Mouse (Mus musculus) midbrain, embryonic 14.5 days (tissue): ENCODE data around the gene Zfp804a. TPM values are rescaled to one million over a fixed set of nuclear protein-coding genes. Genes with fewer than 3 reads are reported as not detected.
A peak's percentile ranks its signal among the peaks of the same experiment; 100 is the strongest.

Experiments used
- ATAC-seq: fragments of 200-750 bp; cut with Nextera tagmentation; 2 replicates; pipeline ENCODE4 v1.8.0; 2017; ENCODE audit warnings: moderate number of reproducible peaks, moderate library complexity; ENCODE audit not compliant: low FRiP score, low TSS enrichment
- DNase-seq: peaks from one replicate; pipeline ENCODE4 v3.0.0-alpha.2; 2015
- H3K27ac ChIP-seq: fragments of 300-500 bp; sonication (generic); replicated peaks from 2 replicates; pipeline ENCODE4 v1.5.1; 2014; ENCODE audit warnings: mild to moderate bottlenecking, low read depth, low read length, moderate library complexity
- H3K27me3 ChIP-seq: fragments of 300-500 bp; sonication (generic); 2 replicates; pipeline ENCODE4 v1.6.1; 2014; ENCODE audit warnings: low read length, control low read depth, mixed read lengths; ENCODE audit not compliant: control insufficient read depth, insufficient read depth
- H3K36me3 ChIP-seq: fragments of 300-500 bp; sonication (generic); 2 replicates; pipeline ENCODE4 v1.6.1; 2014; ENCODE audit warnings: low read length, control low read depth; ENCODE audit not compliant: control insufficient read depth, insufficient read depth
- H3K4me1 ChIP-seq: fragments of 300-500 bp; sonication (generic); 2 replicates; pipeline ENCODE4 v1.6.1; 2014; ENCODE audit warnings: mild to moderate bottlenecking, antibody characterized with exemption, low read length, control low read depth; ENCODE audit not compliant: control insufficient read depth, insufficient read depth
- H3K4me2 ChIP-seq: fragments of 300-500 bp; sonication (generic); 2 replicates; pipeline ENCODE4 v1.6.1; 2014; ENCODE audit warnings: mild to moderate bottlenecking, low read length, moderate library complexity
- H3K4me3 ChIP-seq: fragments of 300-500 bp; sonication (generic); replicated peaks from 2 replicates; pipeline ENCODE4 v1.5.1; 2014; ENCODE audit warnings: low read depth, low read length
- H3K9ac ChIP-seq: fragments of 300-500 bp; sonication (generic); replicated peaks from 2 replicates; pipeline ENCODE4 v1.6.1; 2014; ENCODE audit warnings: mild to moderate bottlenecking, low read length, moderate library complexity
- H3K9me3 ChIP-seq: fragments of 300-500 bp; sonication (generic); 2 replicates; pipeline ENCODE4 v1.6.1; 2016; ENCODE audit warnings: low read length, control low read depth, mixed read lengths; ENCODE audit not compliant: control insufficient read depth
- WGBS: fragments of 180-500 bp; shearing (Covaris S2); extraction: QIAGEN DNeasy Blood & Tissue Kit; methylation state at CpG from one replicate; pipeline ENCODE4 v1.1.7; 2014; 5-methylcytosine and 5-hydroxymethylcytosine counted together
- polyA plus RNA-seq: library from polyadenylated mRNA; unstranded; fragments of >200 nt; fragmentation: Nextera tagmentation; extraction: Ambion mirVana; gene quantifications from 2 replicates; pipeline ENCODE4 v1.2.1, GENCODE M21; 2014

The Zfp804a gene
- polyA plus RNA-seq, 1 experiment from 2014 or later: 11.7 TPM

- no peak overlapping the region for H3K4me2 ChIP-seq
- no peaks in the 10 kb centered on the region for H3K27me3 ChIP-seq
- ATAC-seq: no peak
- no peak for DNase-seq
- H3K4me3 ChIP-seq: no peak overlapping the region
- no peak overlapping the region for H3K9ac ChIP-seq
- H3K9me3 ChIP-seq: no peaks in the 10 kb centered on the region
- no peaks in the 10 kb centered on the region for H3K4me1 ChIP-seq
- 85% methylated on average over 6 of the region's 6 CpGs for WGBS
- no peak overlapping the region for H3K27ac ChIP-seq
- no peaks in the 10 kb centered on the region for H3K36me3 ChIP-seq
Observed at GRCm38 (mm10) chr2:82078287-82078994, 25.4 kb downstream of the Zfp804a start.

GRCm38 (mm10) chr2:82080678-82081077 lies 27.7 kb downstream of the Zfp804a start:
- WGBS: 79% methylated on average over 4 of the region's 4 CpGs
- H3K36me3 ChIP-seq: no peaks in the 10 kb centered on the region

GRCm38 (mm10) chr2:82113148-82113547 lies 60.1 kb downstream of the Zfp804a start:
- Histone ChIP-seq H3K9ac (no peak overlapping the region), H3K4me2 (no peak overlapping the region), H3K27ac (no peak overlapping the region), H3K4me3 (no peak overlapping the region), H3K27me3 (no peaks in the 10 kb centered on the region), H3K36me3 (no peaks in the 10 kb centered on the region), H3K4me1 (no peaks in the 10 kb centered on the region), H3K9me3 (no peaks in the 10 kb centered on the region)
- no peak for ATAC-seq
- no peak for DNase-seq
- 81% methylated on average over 1 of the region's 1 CpGs for WGBS

More at GRCm38 (mm10) chr2:82080678-82081077, 27.7 kb downstream of the Zfp804a start:
- H3K27me3 ChIP-seq: no peaks in the 10 kb centered on the region
- no peak overlapping the region for H3K9ac ChIP-seq
- ATAC-seq (no peak), DNase-seq (peak; percentile 42)
- H3K27ac ChIP-seq: no peak overlapping the region
- no peaks in the 10 kb centered on the region for H3K4me1 ChIP-seq
- no peaks in the 10 kb centered on the region for H3K9me3 ChIP-seq
- no peak overlapping the region for H3K4me2 ChIP-seq
- no peak overlapping the region for H3K4me3 ChIP-seq

- Histone ChIP-seq H3K27me3 (no peaks in the 10 kb centered on the region), H3K36me3 (no peaks in the 10 kb centered on the region), H3K27ac (no peak overlapping the region), H3K4me3 (no peak overlapping the region), H3K9me3 (no peaks in the 10 kb centered on the region), H3K4me1 (no peaks in the 10 kb centered on the region), H3K4me2 (no peak overlapping the region), H3K9ac (no peak overlapping the region)
- ATAC-seq: no peak
- no peak for DNase-seq
- 87% methylated on average over 2 of the region's 2 CpGs for WGBS
Observed at GRCm38 (mm10) chr2:82113650-82114049, 60.6 kb downstream of the Zfp804a start.

GRCm38 (mm10) chr2:82119577-82119976 lies 66.6 kb downstream of the Zfp804a start:
- no peak overlapping the region for H3K27ac ChIP-seq
- WGBS: 49% methylated on average over 2 of the region's 2 CpGs
- H3K9ac ChIP-seq: no peak overlapping the region
- H3K9me3 ChIP-seq: no peaks in the 10 kb centered on the region
- DNase-seq: peak; percentile 3
- H3K27me3 ChIP-seq: no peaks in the 10 kb centered on the region
- H3K4me2 ChIP-seq: no peak overlapping the region
- no peak for ATAC-seq
- no peak overlapping the region for H3K4me3 ChIP-seq
- no peaks in the 10 kb centered on the region for H3K36me3 ChIP-seq
- no peaks in the 10 kb centered on the region for H3K4me1 ChIP-seq

- H3K4me3 ChIP-seq: no peak overlapping the region
- DNase-seq (no peak), ATAC-seq (no peak)
- WGBS: 96% methylated on average over 2 of the region's 2 CpGs
- H3K9me3 ChIP-seq: 0 out of 2 replicates have a peak, but pooled peaks cover 3% of the 10 kb centered on the region
- H3K4me1 ChIP-seq: no peaks in the 10 kb centered on the region
- H3K27ac ChIP-seq: no peak overlapping the region
- no peaks in the 10 kb centered on the region for H3K36me3 ChIP-seq
- H3K9ac ChIP-seq: no peak overlapping the region
- no peaks in the 10 kb centered on the region for H3K27me3 ChIP-seq
- H3K4me2 ChIP-seq: no peak overlapping the region
Observed at GRCm38 (mm10) chr2:82178693-82179092, 125.7 kb downstream of the Zfp804a start.

- no peak for ATAC-seq
- Histone ChIP-seq H3K9ac (no peak overlapping the region), H3K27ac (no peak overlapping the region), H3K27me3 (no peaks in the 10 kb centered on the region), H3K9me3 (no peaks in the 10 kb centered on the region), H3K4me1 (no peaks in the 10 kb centered on the region), H3K36me3 (no peaks in the 10 kb centered on the region), H3K4me2 (no peak overlapping the region), H3K4me3 (no peak overlapping the region)
- no peak for DNase-seq
- WGBS: 100% methylated on average over 1 of the region's 1 CpGs
Observed at GRCm38 (mm10) chr2:82181010-82181409, 128.0 kb downstream of the Zfp804a start.

- no peaks in the 10 kb centered on the region for H3K36me3 ChIP-seq
- H3K4me1 ChIP-seq: no peaks in the 10 kb centered on the region
- WGBS: 80% methylated on average over 5 of the region's 5 CpGs
- no peaks in the 10 kb centered on the region for H3K27me3 ChIP-seq
- H3K9me3 ChIP-seq: no peaks in the 10 kb centered on the region
- H3K9ac ChIP-seq: no peak overlapping the region
- H3K4me2 ChIP-seq: no peak overlapping the region
- no peak overlapping the region for H3K27ac ChIP-seq
- DNase-seq (no peak), ATAC-seq (no peak)
- no peak overlapping the region for H3K4me3 ChIP-seq
Observed at GRCm38 (mm10) chr2:82199901-82200300, 146.9 kb downstream of the Zfp804a start.

- DNase-seq: peak; percentile 15
- H3K9ac ChIP-seq: no peak overlapping the region
- H3K4me2 ChIP-seq: no peak overlapping the region
- ATAC-seq: no peak
- no peak overlapping the region for H3K27ac ChIP-seq
- H3K4me1 ChIP-seq: no peaks in the 10 kb centered on the region
- H3K36me3 ChIP-seq: no peaks in the 10 kb centered on the region
- no peak overlapping the region for H3K4me3 ChIP-seq
- H3K9me3 ChIP-seq: no peaks in the 10 kb centered on the region
- H3K27me3 ChIP-seq: no peaks in the 10 kb centered on the region
- WGBS: 64% methylated on average over 5 of the region's 5 CpGs
Observed at GRCm38 (mm10) chr2:82200616-82201015, 147.6 kb downstream of the Zfp804a start.
